Mouse (Mus musculus) hematopoietic stem cell, adult 5-6 weeks (primary cell): ENCODE results near the gene Hmgn2. TPM values are rescaled to one million over a fixed set of nuclear protein-coding genes. Genes with fewer than 3 reads are reported as not detected.
A peak's percentile ranks its signal among the peaks of the same experiment; 100 is the strongest.
"Not testable (repeated sequence)": the region's sequence is repeated elsewhere in the genome, so short reads cannot be mapped to it uniquely, and the experiment has no call there.

Source experiments
- ATAC-seq, 2 experiments: fragments of 125-278 bp in 1 of 2; replicated peaks in 1 of 2; 2 replicates each; pipeline ENCODE4 v1.8.0; 2016 to 2017; ENCODE audit warnings: inconsistent platforms in 2 of 2, mild to moderate bottlenecking in 2 of 2, moderate number of reproducible peaks in 2 of 2, low read depth in 1 of 2, moderate TSS enrichment in 1 of 2; ENCODE audit not compliant: low FRiP score in 2 of 2, poor library complexity in 2 of 2, severe bottlenecking in 2 of 2, insufficient read depth in 1 of 2, low TSS enrichment in 1 of 2
- total RNA-seq: library from RNA; stranded (forward); fragments of 172-1452, 232-1000 nt; gene quantifications from 2 replicates; pipeline ENCODE4 v1.2.3, GENCODE M21; 2017

Hmgn2 gene
- total RNA-seq, 1 experiment from 2014 or later, result 631 TPM

- ATAC-seq, result no peak
These were observed 26.9 kb downstream of the Hmgn2 start for GRCm38 (mm10) chr4:133941576-133941975.

GRCm38 (mm10) chr4:133940386-133941260, 27.8 kb downstream of the Hmgn2 start:
- no peak; a peak in 1 of 4 replicates for ATAC-seq

GRCm38 (mm10) chr4:133938077-133938476, 30.4 kb downstream of the Hmgn2 start:
- ATAC-seq, result no peak

GRCm38 (mm10) chr4:133931785-133932184, 36.7 kb downstream of the Hmgn2 start:
- ATAC-seq, result no peak

GRCm38 (mm10) chr4:133931349-133931748, 37.1 kb downstream of the Hmgn2 start:
- peak; percentile 29 to 35; a peak in 1 of 4 replicates for ATAC-seq

- ATAC-seq, result peak; percentile 19 to 54; a peak in 2 of 4 replicates
These were observed 39.2 kb downstream of the Hmgn2 start for GRCm38 (mm10) chr4:133929278-133929670.

- ATAC-seq, result peak; percentile 64 to 66
These were observed 39.7 kb downstream of the Hmgn2 start for GRCm38 (mm10) chr4:133928576-133929277.

GRCm38 (mm10) chr4:133925204-133925603, 43.2 kb downstream of the Hmgn2 start:
- no peak for ATAC-seq

- no peak for ATAC-seq
These were observed 44.7 kb downstream of the Hmgn2 start for GRCm38 (mm10) chr4:133923743-133924142.

- ATAC-seq, result not testable (repeated sequence)
These were observed 50.2 kb downstream of the Hmgn2 start for GRCm38 (mm10) chr4:133918093-133918825.

Other genes starting within 250 kb of the Hmgn2 start
- 40.4 and 47.2 TPM in 2 replicates for gene Arid1a, start 211.9 kb downstream of the Hmgn2 start, total RNA-seq
- 65.1 and 82.5 TPM in 2 replicates for gene Rps6ka1, start 80.9 kb downstream of the Hmgn2 start, total RNA-seq
- gene Dhdds, start 32.3 kb upstream of the Hmgn2 start, total RNA-seq, result 19.2 and 25.5 TPM in 2 replicates
- gene Lin28a, start 50.2 kb upstream of the Hmgn2 start, total RNA-seq, result 4.2 and 4.8 TPM in 2 replicates
- 1.4 TPM in 1 of 2 replicates, not detected in the other for gene Zfp683, start 85.2 kb upstream of the Hmgn2 start, total RNA-seq
- gene Crybg2, start 92.2 kb upstream of the Hmgn2 start, total RNA-seq, result 0.79 and 2.4 TPM in 2 replicates
- gene Cd52, start 126.4 kb upstream of the Hmgn2 start, total RNA-seq, result 342 and 372 TPM in 2 replicates
- gene Ubxn11, start 133.9 kb upstream of the Hmgn2 start, total RNA-seq, result 4.2 and 6.3 TPM in 2 replicates
- gene Sh3bgrl3, start 160.1 kb upstream of the Hmgn2 start, total RNA-seq, result 118 and 287 TPM in 2 replicates
- 42.6 and 46.0 TPM in 2 replicates for gene Cep85, start 218.5 kb upstream of the Hmgn2 start, total RNA-seq
- gene Gm7534, start 234.4 kb upstream of the Hmgn2 start, total RNA-seq, result not detected in 2 replicates